Mouse (Mus musculus) spleen, postnatal 4 days (tissue): ENCODE measurements around the gene Trim25.
A peak's percentile ranks its signal among the peaks of the same experiment; 100 is the strongest.

Source experiments
- DNase-seq, 2 experiments: peaks; one replicate each; pipeline ENCODE4 v3.0.0; 2022; ENCODE audit warnings: low spot score in 2 of 2

Trim25 gene

DNA sequence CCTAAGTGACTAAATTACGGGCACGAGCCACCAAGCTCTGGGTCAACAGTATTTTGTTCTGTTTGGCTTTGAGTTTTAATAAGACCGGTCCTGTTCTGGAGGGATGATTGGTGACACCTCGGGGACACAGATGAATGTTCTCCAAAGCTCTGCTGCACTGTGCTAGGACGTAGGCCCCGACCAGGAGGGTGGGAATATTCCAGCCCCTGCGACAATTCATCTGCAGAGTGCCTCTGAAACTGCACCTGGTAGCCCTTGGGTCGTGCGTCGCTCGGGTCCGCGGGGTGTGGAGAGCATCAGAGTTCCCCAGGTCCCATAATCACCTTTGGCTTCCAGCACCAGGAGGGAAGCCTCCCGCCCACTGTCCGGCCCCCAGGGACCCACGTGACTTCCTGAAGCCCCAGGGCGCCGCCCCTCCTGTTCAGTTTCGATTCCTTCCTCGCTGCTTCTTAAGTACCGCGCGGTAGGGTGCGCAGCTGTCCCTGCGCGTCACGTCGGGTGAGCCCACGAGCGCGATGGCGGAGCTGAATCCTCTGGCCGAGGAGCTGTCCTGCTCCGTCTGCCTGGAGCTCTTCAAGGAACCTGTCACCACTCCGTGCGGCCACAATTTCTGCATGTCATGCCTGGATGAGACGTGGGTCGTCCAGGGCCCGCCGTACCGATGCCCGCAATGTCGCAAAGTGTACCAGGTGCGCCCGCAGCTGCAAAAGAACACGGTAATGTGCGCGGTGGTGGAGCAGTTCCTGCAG, at the start of gene Trim25:
TSS of gene Trim25 (plus strand) at position 403 of the 749 bp plus-strand sequence.
- DNase-seq = peak; percentile 94 to 96

DNA sequence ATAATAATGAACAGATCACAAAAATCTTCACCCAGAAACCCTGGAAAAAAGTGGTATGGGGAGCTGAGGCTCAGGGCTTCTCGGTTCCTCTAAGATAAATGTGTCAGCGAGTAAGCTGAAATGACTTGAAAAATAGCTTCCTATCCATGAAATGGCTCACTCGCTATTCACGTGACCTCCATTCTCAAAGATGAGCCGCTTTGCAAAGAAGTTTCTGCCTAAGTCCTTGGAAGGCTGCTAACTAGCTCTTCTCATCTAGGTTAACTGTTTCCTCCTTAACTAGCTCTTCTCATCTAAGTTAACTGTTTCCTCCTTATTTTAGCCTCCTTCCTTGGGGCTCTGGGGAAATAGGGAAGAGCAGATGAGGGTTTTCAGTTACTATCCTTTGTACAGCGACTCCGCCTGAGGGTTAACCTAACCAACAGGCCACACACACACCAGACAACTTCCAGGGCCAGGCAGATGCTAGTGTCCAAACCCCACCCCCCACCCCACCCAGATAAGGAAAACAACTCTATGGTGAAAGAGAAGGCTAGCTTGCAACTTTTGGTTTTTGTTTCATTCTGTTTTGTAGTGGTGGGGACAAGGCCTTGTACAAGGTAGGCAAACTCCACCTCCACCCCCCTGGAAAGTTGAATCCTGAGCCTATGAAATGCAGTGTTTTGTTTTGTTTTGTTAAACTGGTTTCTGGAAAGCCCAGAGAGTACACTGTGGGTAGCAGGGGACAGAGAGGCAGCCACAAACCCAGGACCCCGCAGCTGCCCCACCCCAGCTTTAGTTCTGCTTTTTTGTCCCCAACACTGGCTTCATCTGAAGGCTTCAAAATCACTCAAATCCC, 49.2 kb upstream of the Trim25 start:
- DNase-seq = no peak

DNA sequence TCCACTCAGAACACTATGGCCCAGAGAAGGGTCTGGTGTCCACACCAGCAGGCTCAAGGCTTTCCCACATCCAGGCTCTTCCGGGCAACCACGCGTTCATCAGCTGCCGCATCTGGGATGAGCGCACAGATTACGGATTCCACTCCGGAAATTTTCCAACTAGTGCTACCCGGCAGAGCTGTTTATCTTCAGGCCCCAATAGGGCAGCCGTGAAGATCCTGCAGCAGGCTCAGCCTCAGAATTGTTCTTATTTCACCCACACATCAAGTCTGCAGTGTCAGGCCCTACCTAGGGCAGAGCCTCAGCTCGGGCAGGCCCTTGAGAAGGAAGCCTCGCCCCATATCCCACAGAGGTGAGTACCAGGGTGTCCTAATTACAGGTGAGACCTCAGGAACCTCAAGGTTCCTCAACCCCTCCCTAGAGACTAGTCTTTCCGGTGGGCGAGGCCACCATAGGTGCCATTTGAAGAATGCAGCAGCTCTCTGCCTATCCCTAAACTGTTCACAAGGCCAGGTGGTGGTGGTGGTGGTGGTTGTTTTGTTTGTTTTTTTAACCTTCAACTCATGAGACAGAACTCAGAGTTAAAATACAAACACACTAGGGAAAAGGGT, 48.4 kb upstream of the Trim25 start:
- no peak for DNase-seq

DNA sequence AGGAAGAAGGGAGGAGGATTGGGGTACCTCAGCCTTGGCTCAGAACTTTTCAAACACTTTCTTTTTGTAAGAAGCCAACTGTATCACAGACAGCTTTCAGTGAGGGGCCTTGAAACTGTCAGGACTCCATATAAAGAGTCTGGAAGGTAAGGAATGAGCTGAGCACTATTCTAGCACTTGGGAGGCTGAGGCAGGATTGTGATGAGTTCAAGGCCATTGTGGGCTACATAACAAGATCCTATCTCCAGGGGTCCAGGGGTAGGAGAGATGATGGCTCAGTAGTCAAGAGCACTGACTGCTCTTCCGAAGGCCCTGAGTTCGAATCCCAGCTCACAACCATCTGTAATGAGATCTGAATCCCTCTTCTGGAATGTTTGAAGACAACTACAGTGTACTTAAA, 47.6 kb upstream of the Trim25 start:
- no peak for DNase-seq

- no peak for DNase-seq
These were observed 47.1 kb upstream of the Trim25 start for GRCm38 (mm10) chr11:88952117-88952516.

DNA sequence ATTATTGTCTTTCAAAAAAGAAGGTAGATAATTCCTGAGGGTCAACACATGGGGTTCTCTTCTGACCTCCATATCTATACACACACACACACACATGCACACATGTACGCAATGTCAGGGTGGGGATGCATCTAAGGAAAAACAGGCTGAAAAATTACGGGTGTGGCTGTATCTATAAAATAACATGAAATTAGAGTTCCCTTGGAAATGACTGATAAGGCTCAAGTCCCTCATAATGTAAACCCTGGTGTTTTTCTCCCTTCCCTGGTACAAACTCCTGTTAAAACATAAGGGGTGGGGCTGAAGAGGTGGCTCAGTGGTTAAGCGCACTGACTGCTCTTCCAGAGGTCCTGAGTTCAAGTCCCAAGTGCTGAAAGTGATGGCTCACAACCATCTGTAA, 45.6 kb upstream of the Trim25 start:
- DNase-seq = no peak

GRCm38 (mm10) chr11:88954803-88955202, 44.4 kb upstream of the Trim25 start:
- DNase-seq = no peak

GRCm38 (mm10) chr11:88955217-88955969, 43.8 kb upstream of the Trim25 start, which contains the start of gene Scpep1:
Scpep1 (minus strand) TSS chr11:88955465.
- DNase-seq = peak; percentile 97 to 98

DNA sequence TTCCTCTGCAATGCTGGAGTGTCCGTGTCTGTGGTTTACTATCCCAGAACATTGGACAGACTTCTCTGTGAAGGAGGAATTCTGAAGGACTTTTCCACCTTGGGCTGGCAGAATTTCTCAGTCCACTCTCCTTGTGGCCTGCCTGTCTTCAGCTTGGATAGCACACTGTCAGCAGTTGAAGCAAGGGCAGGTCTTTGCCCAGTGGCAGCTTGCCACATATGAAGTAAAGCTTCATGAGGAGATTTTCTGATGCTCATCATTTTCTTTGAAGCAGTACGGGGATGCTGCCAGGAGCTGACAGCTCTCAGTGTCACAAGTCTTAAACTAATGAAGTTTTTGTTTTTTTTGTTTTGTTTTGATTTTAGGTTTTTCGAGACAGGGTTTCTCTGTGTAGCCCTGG, 40.3 kb upstream of the Trim25 start:
- DNase-seq = no peak

- no peak for DNase-seq
These were observed 32.3 kb upstream of the Trim25 start, which contains the start of gene Elobl for GRCm38 (mm10) chr11:88966881-88967361. Elobl (minus strand) TSS chr11:88966931.

DNA sequence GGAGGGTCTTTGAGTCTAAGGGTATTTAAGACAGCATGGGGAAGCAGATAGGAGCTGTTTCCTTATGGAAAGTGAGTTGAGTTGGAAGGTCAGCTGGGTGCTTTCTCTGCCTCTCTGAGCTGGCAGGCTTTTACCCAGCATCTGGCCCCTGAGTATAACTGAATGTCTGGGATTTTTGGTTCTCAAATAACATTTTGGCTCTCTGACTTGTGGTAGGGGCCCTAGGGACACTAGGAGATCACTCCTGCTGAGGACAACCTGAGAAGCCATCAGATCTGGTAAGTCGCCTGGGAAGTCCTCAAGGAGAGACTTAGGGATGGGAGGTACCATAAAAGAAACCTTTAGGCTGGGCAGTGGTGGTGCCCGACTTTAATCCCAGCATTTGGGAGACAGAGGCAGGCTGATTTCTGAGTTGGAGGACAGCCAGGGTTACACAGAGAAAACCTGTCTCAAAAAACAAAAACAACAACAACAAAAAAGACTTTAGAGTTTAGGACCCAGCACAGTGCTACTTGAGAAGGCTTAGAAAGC, 28.9 kb upstream of the Trim25 start, which contains the start of gene Coil:
TSS of gene Coil (plus strand) at position 51 of the 531 bp plus-strand sequence.
- DNase-seq = no peak

GRCm38 (mm10) chr11:88973776-88974701, 25.1 kb upstream of the Trim25 start:
- peak; percentile 90 to 95 for DNase-seq

DNA sequence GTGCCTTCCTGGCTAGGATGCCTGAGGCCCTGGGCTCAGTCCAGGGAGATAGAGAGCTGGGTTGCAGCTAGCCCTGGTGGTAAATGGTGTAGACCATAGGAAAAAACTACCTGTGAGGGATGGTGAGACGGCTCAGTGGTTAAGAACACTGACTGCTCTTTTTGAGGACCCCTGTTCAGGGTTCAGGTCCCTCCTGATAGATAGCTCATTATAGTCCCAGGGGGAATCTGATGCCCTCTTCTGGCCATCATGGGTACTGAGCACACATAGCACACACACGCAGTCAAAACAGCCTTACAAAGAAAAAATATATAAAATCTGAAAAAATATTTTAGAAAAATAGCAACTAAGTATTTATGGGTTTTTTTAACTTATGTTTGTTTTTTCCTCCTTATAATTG, 22.9 kb upstream of the Trim25 start:
- DNase-seq = no peak

DNA sequence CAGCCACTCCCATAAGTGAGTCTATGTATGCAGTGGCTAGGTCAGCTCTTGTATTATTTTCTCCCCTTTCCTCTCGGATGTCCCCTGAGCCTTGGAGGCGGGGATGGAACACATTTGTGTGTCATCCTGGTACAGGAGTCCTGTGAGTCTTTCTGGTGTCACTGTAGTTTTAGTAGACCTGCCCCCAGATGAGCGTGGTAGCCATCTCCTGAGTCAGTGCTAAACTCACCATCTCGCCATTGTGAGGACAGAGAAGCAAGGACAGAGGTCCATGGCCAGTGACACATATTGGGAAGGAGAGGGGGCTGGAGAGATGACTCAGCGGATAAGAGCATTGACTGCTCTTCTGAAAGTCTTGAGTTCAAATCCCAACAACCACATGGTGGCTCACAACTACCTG, 22.0 kb upstream of the Trim25 start:
- DNase-seq = no peak

DNA sequence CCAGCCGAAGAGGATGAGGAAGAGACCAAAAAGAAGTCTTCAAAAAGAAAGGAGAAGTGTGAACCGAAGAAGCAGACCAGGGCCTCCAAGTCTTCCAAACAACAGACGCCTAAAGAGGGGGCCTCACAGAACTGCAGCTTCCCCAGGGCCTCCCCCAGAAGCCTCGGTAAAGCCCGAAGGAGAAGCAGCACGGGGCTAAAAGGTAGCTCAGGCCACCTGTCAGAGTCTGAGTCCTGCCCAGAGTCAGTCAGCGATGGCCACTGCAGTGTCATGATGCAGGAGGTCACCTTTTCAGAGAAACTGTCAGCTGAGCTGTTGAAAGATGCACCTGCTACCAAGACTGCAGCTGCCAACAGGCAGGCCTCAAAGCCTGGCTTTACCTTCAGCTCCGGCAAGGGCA, 17.8 kb upstream of the Trim25 start:
- no peak for DNase-seq

- no peak for DNase-seq
These were observed 12.6 kb upstream of the Trim25 start for GRCm38 (mm10) chr11:88986616-88987015.

DNA sequence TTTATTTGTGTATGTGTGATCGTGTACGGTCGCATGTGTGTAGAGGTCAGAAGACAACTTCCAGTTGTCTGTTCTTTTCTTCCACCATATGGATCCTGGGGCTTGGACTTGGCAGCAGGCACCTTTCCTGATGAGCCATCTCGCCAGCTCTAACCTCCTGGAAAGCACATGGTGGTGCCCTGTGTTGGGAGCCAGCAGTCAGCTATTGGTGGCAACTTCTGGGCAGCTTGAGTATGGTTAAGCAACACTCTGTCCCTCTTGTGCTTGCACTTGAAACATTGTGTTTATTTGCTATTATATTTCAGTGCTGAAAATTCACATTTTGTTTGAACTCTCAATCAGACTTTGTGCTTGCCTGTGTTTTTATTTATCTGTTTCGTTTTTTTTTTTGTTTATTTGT, 10.2 kb upstream of the Trim25 start:
- DNase-seq = no peak

DNA sequence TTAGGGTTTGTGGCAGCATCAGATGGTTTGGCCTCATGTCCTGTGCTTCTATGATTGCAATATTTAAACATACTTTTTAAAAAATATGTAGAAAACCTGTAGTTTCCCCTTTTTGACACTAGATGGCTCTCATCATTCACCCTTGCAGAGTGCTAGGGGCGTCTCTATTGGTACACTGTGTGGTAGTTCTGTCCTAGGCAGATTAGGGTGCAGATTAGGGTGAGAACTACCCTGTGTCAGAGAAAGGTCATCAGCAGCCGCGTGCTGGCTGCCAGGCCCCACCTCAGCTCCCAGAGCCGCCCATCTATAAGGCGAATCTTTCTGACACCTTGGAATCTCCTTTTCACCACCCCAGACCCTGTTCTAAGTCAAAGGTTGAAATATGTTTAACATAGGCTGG, 9.6 kb upstream of the Trim25 start:
- no peak for DNase-seq

- no peak for DNase-seq
These were observed 6.0 kb upstream of the Trim25 start for GRCm38 (mm10) chr11:88993186-88993585.

DNA sequence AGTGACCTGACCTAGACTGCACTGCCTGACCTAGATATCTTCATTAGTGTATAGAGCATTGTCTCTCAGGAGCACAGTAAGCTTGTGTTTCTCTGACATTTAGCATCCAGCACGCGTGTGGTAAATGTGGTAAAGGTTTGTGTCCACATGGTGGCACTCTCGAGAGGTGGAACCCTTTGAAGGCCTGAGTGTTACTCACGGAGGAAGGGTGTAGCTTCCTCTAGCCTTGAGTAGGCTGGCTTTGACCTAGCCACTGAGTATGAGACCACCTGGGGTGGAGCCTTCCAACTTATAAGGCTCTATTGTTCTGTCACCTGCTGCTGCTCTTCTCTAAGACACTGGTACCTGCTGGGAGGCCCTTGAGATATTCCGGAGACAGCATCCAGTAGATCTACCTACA, 5.6 kb upstream of the Trim25 start:
- DNase-seq = peak; percentile 77 to 83
